Comparison of ENCODE assay signal across 14 mouse cellular contexts in genomic region chr2:119436467-119436866, GRCm38 (mm10). TPM values are rescaled to one million over a fixed set of nuclear protein-coding genes. Genes with fewer than 3 reads are reported as not detected.
DNase-seq lines count a peak whose midpoint lies in the region; ATAC-seq and TF ChIP-seq lines count a peak whose summit lies in the region.
"Had no signal": no experiment of that assay in that cellular context is flagged by ENCODE, and none has a peak within 500 bp of the region (broad histone marks: within the 10 kb centered on the region; RNA-seq: fewer than 3 reads in every experiment).

No protein-coding gene starts in this region.

- H3K4me1 ChIP-seq in heart, adult 2 months (ENCODE audit: control insufficient read depth, insufficient read depth, low read length): no peaks in the 10 kb centered on the region
- no peaks in the 10 kb centered on the region for H3K4me1 ChIP-seq in midbrain, postnatal 0 days (ENCODE audit: insufficient read depth, low read length)
- no peaks in the 10 kb centered on the region for H3K4me1 ChIP-seq in midbrain, embryonic 13.5 days (replicated peaks)
- no peaks in the 10 kb centered on the region for H3K4me1 ChIP-seq in stomach, postnatal 0 days (replicated peaks; ENCODE audit: control insufficient read depth, insufficient read depth)
- H3K4me1 ChIP-seq: forebrain, embryonic 10.5 days; heart, embryonic 13.5 days; hindbrain, embryonic 12.5 days; hindbrain, embryonic 15.5 days; intestine, embryonic 15.5 days had no signal

- TF ChIP-seq POLR2A in heart, adult 2 months (IDR thresholded peaks at IDR 0.05; ENCODE audit: insufficient read depth, low read depth, low read length): no peak

- intact Hi-C loops in heart, adult 2 months (cut with DNase I): loop anchor here (1.0 to 2.0 kb wide), 2 partner anchors 20 to 185 kb away; no protein-coding TSS in a partner anchor

- WGBS in heart, adult 2 months: 86% methylated on average over 4 of the region's 4 CpGs
- WGBS in midbrain, postnatal 0 days: 95% methylated on average over 4 of the region's 4 CpGs
- WGBS in midbrain, embryonic 13.5 days: 90% methylated on average over 4 of the region's 4 CpGs
- WGBS in stomach, postnatal 0 days: 97% methylated on average over 4 of the region's 4 CpGs

- TF ChIP-seq CTCF in heart, adult 2 months (IDR thresholded peaks at IDR 0.05): peak; percentile 23; the same call in 1 of the 2 replicates
- TF ChIP-seq CTCF in midbrain, postnatal 0 days (IDR thresholded peaks at IDR 0.05): peak; percentile 13; the same call in 1 of the 2 replicates
- 0 out of 2 replicates have a peak, but pooled peaks have one; percentile 8 for TF ChIP-seq CTCF in stomach, postnatal 0 days (IDR thresholded peaks at IDR 0.05; ENCODE audit: low read depth)

- TF ChIP-seq EP300 in heart, adult 2 months (IDR thresholded peaks at IDR 0.05; ENCODE audit: insufficient read depth, low read depth, low read length): no peak
- TF ChIP-seq EP300 in stomach, postnatal 0 days (optimal IDR thresholded peaks at IDR 0.05): no peak

- DNase-seq in heart, adult 2 months: no peak
- no peak for DNase-seq in heart, adult 11 months
- DNase-seq in midbrain, postnatal 0 days (ENCODE audit: low spot score): no peak
- DNase-seq in stomach, postnatal 0 days (ENCODE audit: low spot score): no peak
- DNase-seq in left cerebral cortex, adult 18-20 months (ENCODE audit: low spot score in 2 of 2): no peak
- DNase-seq: gastrocnemius, postnatal 36 days had no signal

- H3K9ac ChIP-seq in heart, adult 2 months (ENCODE audit: low read depth, low read length): no peak overlapping the region
- H3K9ac ChIP-seq in midbrain, postnatal 0 days (replicated peaks; ENCODE audit: low read length, poor library complexity, severe bottlenecking): no peak overlapping the region
- H3K9ac ChIP-seq in midbrain, embryonic 13.5 days (replicated peaks): no peak overlapping the region
- H3K9ac ChIP-seq in stomach, postnatal 0 days (ENCODE audit: low read length): no peak overlapping the region
- H3K9ac ChIP-seq: forebrain, postnatal 0 days; heart, embryonic 13.5 days; hindbrain, embryonic 12.5 days; hindbrain, embryonic 15.5 days; intestine, embryonic 15.5 days had no signal

- no peaks in the 10 kb centered on the region for H3K27me3 ChIP-seq in heart, adult 2 months (ENCODE audit: control insufficient read depth, insufficient read depth, low read length)
- no peaks in the 10 kb centered on the region for H3K27me3 ChIP-seq in midbrain, postnatal 0 days (ENCODE audit: insufficient read depth, low read length)
- no peaks in the 10 kb centered on the region for H3K27me3 ChIP-seq in midbrain, embryonic 13.5 days
- H3K27me3 ChIP-seq in stomach, postnatal 0 days (ENCODE audit: control insufficient read depth, insufficient read depth, low read length): no peaks in the 10 kb centered on the region
- H3K27me3 ChIP-seq: heart, embryonic 13.5 days; hindbrain, embryonic 12.5 days; hindbrain, embryonic 15.5 days; intestine, embryonic 15.5 days; Patski had no signal

- no peak overlapping the region for H3K4me2 ChIP-seq in midbrain, postnatal 0 days (ENCODE audit: low read depth, low read length, poor library complexity, severe bottlenecking)
- H3K4me2 ChIP-seq in midbrain, embryonic 13.5 days (replicated peaks): no peak overlapping the region
- H3K4me2 ChIP-seq in stomach, postnatal 0 days (replicated peaks; ENCODE audit: low read depth): no peak overlapping the region
- H3K4me2 ChIP-seq: heart, embryonic 13.5 days; hindbrain, embryonic 12.5 days; hindbrain, embryonic 15.5 days; intestine, embryonic 15.5 days had no signal

- H3K27ac ChIP-seq in heart, adult 2 months: no peak overlapping the region
- no peak overlapping the region for H3K27ac ChIP-seq in midbrain, postnatal 0 days (ENCODE audit: low read depth, low read length)
- H3K27ac ChIP-seq in midbrain, embryonic 13.5 days: no peak overlapping the region
- H3K27ac ChIP-seq in stomach, postnatal 0 days (replicated peaks): no peak overlapping the region
- H3K27ac ChIP-seq: forebrain, embryonic 10.5 days; heart, embryonic 13.5 days; hindbrain, embryonic 12.5 days; hindbrain, embryonic 15.5 days; intestine, embryonic 15.5 days had no signal

- H3K79me2 ChIP-seq in heart, adult 2 months (replicated peaks; ENCODE audit: control insufficient read depth, insufficient read depth, low read length): no peaks in the 10 kb centered on the region

- H3K9me3 ChIP-seq in midbrain, postnatal 0 days (ENCODE audit: low read length): no peaks in the 10 kb centered on the region
- H3K9me3 ChIP-seq in midbrain, embryonic 13.5 days: no peaks in the 10 kb centered on the region
- H3K9me3 ChIP-seq in stomach, postnatal 0 days (ENCODE audit: control insufficient read depth, low read length): no peaks in the 10 kb centered on the region
- H3K9me3 ChIP-seq: forebrain, embryonic 10.5 days; heart, embryonic 13.5 days; hindbrain, embryonic 12.5 days; hindbrain, embryonic 15.5 days; intestine, embryonic 15.5 days had no signal

- no peak for ATAC-seq in midbrain, postnatal 0 days (ENCODE audit: low FRiP score)
- ATAC-seq in midbrain, embryonic 13.5 days: no peak
- no peak for ATAC-seq in stomach, postnatal 0 days (ENCODE audit: low FRiP score, low TSS enrichment)
- ATAC-seq: Patski had no signal

- no peaks in the 10 kb centered on the region; the same call in 1 of the 2 replicates for H3K36me3 ChIP-seq in heart, adult 2 months (ENCODE audit: control insufficient read depth, insufficient read depth, low read length)
- H3K36me3 ChIP-seq in midbrain, postnatal 0 days (ENCODE audit: insufficient read depth, low read length): peaks cover 29% of the 10 kb centered on the region
- peaks cover 52% of the 10 kb centered on the region for H3K36me3 ChIP-seq in midbrain, embryonic 13.5 days
- H3K36me3 ChIP-seq in stomach, postnatal 0 days (ENCODE audit: control insufficient read depth, insufficient read depth, low read length): peaks cover 5% of the 10 kb centered on the region; the same call in 1 of the 2 replicates

- H3K4me3 ChIP-seq in heart, adult 2 months: no peak overlapping the region
- no peak overlapping the region for H3K4me3 ChIP-seq in midbrain, postnatal 0 days (ENCODE audit: low read depth, low read length)
- no peak overlapping the region for H3K4me3 ChIP-seq in midbrain, embryonic 13.5 days (replicated peaks)
- H3K4me3 ChIP-seq in stomach, postnatal 0 days (ENCODE audit: low read depth, low read length): no peak overlapping the region
- H3K4me3 ChIP-seq: forebrain, embryonic 10.5 days; heart, embryonic 13.5 days; hindbrain, embryonic 12.5 days; hindbrain, embryonic 15.5 days; intestine, embryonic 15.5 days had no signal

RNA-seq across cellular contexts. Expression of gene Ino80, which starts 41.0 kb away (rescaled TPM):
- total RNA-seq in heart, adult 2 months (2021): 1 to 10 TPM; 9.5 to 9.7 TPM
- polyA plus RNA-seq in heart, adult 2 months (2012; rRNA removed): 5.1 and 7.0 TPM in 2 replicates
- total RNA-seq in midbrain, postnatal 0 days (2014; rRNA removed): 13.2 and 15.0 TPM in 2 replicates
- polyA plus RNA-seq in midbrain, postnatal 0 days (2015; fragmentation: Nextera tagmentation; extraction: Ambion mirVana): 2.2 and 2.4 TPM in 2 replicates
- polyA plus RNA-seq in midbrain, embryonic 13.5 days (2015; fragmentation: Nextera tagmentation; extraction: Ambion mirVana): 3.7 and 4.2 TPM in 2 replicates
- polyA plus RNA-seq in stomach, postnatal 0 days (2015; fragmentation: Nextera tagmentation; extraction: Ambion mirVana): 1.9 and 2.0 TPM in 2 replicates
- 10 to 100 TPM; 21.6 to 21.7 TPM for total RNA-seq in left cerebral cortex, adult 18-20 months (2021)
